Mouse (Mus musculus): Measurements from ENCODE around the gene Slit3. TPM values are rescaled to one million over a fixed set of nuclear protein-coding genes. Genes with fewer than 3 reads are reported as not detected.

Slit3 gene
- polyA plus RNA-seq, 1 experiment: 6.4 TPM

- H3K4me3 ChIP-seq (ENCODE audit: control insufficient read depth, insufficient read depth, low read length): no peak overlapping the region
- TF ChIP-seq POLR2A (IDR thresholded peaks at IDR 0.05; ENCODE audit: control insufficient read depth, extremely low read depth, insufficient read depth, low read length, poor library complexity) (no peak), CTCF (IDR thresholded peaks at IDR 0.05; ENCODE audit: borderline replicate concordance, control insufficient read depth, extremely low read depth, insufficient read depth, low read length, poor library complexity) (no peak)
- no peaks in the 10 kb centered on the region for H3K36me3 ChIP-seq (ENCODE audit: control insufficient read depth, insufficient read depth, low read length)
- H3K4me1 ChIP-seq (replicated peaks; ENCODE audit: control insufficient read depth, insufficient read depth, low read length): no peaks in the 10 kb centered on the region
- 89% methylated on average over 11 of the region's 11 CpGs for WGBS
- H3K27ac ChIP-seq (ENCODE audit: control insufficient read depth, insufficient read depth, low read length): no peak overlapping the region
- H3K27me3 ChIP-seq (ENCODE audit: control insufficient read depth, insufficient read depth, low read length): no peaks in the 10 kb centered on the region
- no peak for DNase-seq
These were observed 35.7 kb upstream of the Slit3 start for GRCm38 (mm10) chr11:35085351-35085750.

DNA sequence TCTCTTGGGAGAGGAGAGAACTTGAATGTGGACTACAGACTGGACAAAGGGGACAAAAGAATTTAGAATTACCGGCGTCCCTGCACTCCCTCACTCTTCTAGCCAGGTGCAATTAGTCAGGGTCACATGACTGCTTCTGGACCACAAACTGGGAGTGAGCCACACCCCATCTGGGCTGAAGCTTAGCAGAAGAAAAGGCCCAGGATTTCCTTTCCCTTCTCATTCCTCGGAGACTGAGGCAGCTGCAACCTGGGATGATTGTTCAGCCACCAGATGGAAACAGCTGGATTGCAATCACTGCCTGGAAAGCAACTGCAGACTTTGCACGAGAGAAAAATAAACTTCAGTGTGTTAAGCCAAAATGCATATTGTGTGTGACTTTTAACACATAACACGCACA lies 35.0 kb upstream of the Slit3 start:
- no peak for DNase-seq
- Histone ChIP-seq H3K4me3 (ENCODE audit: control insufficient read depth, insufficient read depth, low read length) (no peak overlapping the region), H3K27me3 (ENCODE audit: control insufficient read depth, insufficient read depth, low read length) (no peaks in the 10 kb centered on the region), H3K27ac (ENCODE audit: control insufficient read depth, insufficient read depth, low read length) (no peak overlapping the region), H3K36me3 (ENCODE audit: control insufficient read depth, insufficient read depth, low read length) (no peaks in the 10 kb centered on the region), H3K4me1 (replicated peaks; ENCODE audit: control insufficient read depth, insufficient read depth, low read length) (no peaks in the 10 kb centered on the region)
- 66% methylated on average over 5 of the region's 5 CpGs for WGBS
- no peak for TF ChIP-seq CTCF (IDR thresholded peaks at IDR 0.05; ENCODE audit: borderline replicate concordance, control insufficient read depth, extremely low read depth, insufficient read depth, low read length, poor library complexity)

- Histone ChIP-seq H3K4me3 (ENCODE audit: control insufficient read depth, insufficient read depth, low read length) (no peak overlapping the region), H3K27ac (ENCODE audit: control insufficient read depth, insufficient read depth, low read length) (no peak overlapping the region), H3K4me1 (replicated peaks; ENCODE audit: control insufficient read depth, insufficient read depth, low read length) (no peaks in the 10 kb centered on the region), H3K27me3 (ENCODE audit: control insufficient read depth, insufficient read depth, low read length) (no peaks in the 10 kb centered on the region), H3K36me3 (ENCODE audit: control insufficient read depth, insufficient read depth, low read length) (no peaks in the 10 kb centered on the region)
- no peak for DNase-seq
- 4% methylated on average over 2 of the region's 2 CpGs for WGBS
- TF ChIP-seq POLR2A (IDR thresholded peaks at IDR 0.05; ENCODE audit: control insufficient read depth, extremely low read depth, insufficient read depth, low read length, poor library complexity): no peak
- TF ChIP-seq CTCF (IDR thresholded peaks at IDR 0.05; ENCODE audit: borderline replicate concordance, control insufficient read depth, extremely low read depth, insufficient read depth, low read length, poor library complexity): no peak
These were observed 33.6 kb upstream of the Slit3 start for GRCm38 (mm10) chr11:35087454-35087853.

DNA sequence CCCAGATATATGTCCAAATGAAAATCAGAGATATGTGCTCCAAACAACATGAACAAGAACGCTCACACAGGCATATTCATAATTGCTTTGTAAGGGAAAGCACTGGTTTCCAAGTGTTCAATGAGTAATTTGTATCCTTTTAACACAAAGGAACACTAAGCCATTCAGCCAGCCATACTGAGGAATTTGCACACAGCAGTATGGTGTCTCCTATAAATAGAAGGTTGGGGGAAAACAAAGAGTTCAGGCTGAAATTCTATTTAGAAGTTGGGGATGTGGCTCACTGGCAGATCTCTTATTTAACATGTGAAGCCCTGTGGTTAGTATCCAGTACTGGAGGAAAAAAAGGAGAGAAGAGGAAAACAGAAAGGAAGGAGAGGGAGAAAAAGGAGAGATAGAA lies 32.9 kb upstream of the Slit3 start:
- no peaks in the 10 kb centered on the region for H3K4me1 ChIP-seq (replicated peaks; ENCODE audit: control insufficient read depth, insufficient read depth, low read length)
- H3K4me3 ChIP-seq (ENCODE audit: control insufficient read depth, insufficient read depth, low read length): no peak overlapping the region
- no peak for DNase-seq
- no peaks in the 10 kb centered on the region for H3K36me3 ChIP-seq (ENCODE audit: control insufficient read depth, insufficient read depth, low read length)
- WGBS: 88% methylated on average over 1 of the region's 1 CpGs
- H3K27ac ChIP-seq (ENCODE audit: control insufficient read depth, insufficient read depth, low read length): no peak overlapping the region
- TF ChIP-seq POLR2A (IDR thresholded peaks at IDR 0.05; ENCODE audit: control insufficient read depth, extremely low read depth, insufficient read depth, low read length, poor library complexity) (no peak), CTCF (IDR thresholded peaks at IDR 0.05; ENCODE audit: borderline replicate concordance, control insufficient read depth, extremely low read depth, insufficient read depth, low read length, poor library complexity) (no peak)
- no peaks in the 10 kb centered on the region for H3K27me3 ChIP-seq (ENCODE audit: control insufficient read depth, insufficient read depth, low read length)

GRCm38 (mm10) chr11:35090629-35091335 lies 30.2 kb upstream of the Slit3 start:
- DNase-seq: no peak
- no peak overlapping the region for H3K27ac ChIP-seq (ENCODE audit: control insufficient read depth, insufficient read depth, low read length)
- no peaks in the 10 kb centered on the region for H3K4me1 ChIP-seq (replicated peaks; ENCODE audit: control insufficient read depth, insufficient read depth, low read length)
- H3K4me3 ChIP-seq (ENCODE audit: control insufficient read depth, insufficient read depth, low read length): no peak overlapping the region
- WGBS: 51% methylated on average over 13 of the region's 13 CpGs
- no peaks in the 10 kb centered on the region for H3K36me3 ChIP-seq (ENCODE audit: control insufficient read depth, insufficient read depth, low read length)
- TF ChIP-seq POLR2A (IDR thresholded peaks at IDR 0.05; ENCODE audit: control insufficient read depth, extremely low read depth, insufficient read depth, low read length, poor library complexity) (no peak), CTCF (IDR thresholded peaks at IDR 0.05; ENCODE audit: borderline replicate concordance, control insufficient read depth, extremely low read depth, insufficient read depth, low read length, poor library complexity) (no peak)
- no peaks in the 10 kb centered on the region for H3K27me3 ChIP-seq (ENCODE audit: control insufficient read depth, insufficient read depth, low read length)

GRCm38 (mm10) chr11:35096538-35096937 lies 24.5 kb upstream of the Slit3 start:
- TF ChIP-seq CTCF (IDR thresholded peaks at IDR 0.05; ENCODE audit: borderline replicate concordance, control insufficient read depth, extremely low read depth, insufficient read depth, low read length, poor library complexity) (no peak), POLR2A (IDR thresholded peaks at IDR 0.05; ENCODE audit: control insufficient read depth, extremely low read depth, insufficient read depth, low read length, poor library complexity) (no peak)
- no peaks in the 10 kb centered on the region for H3K4me1 ChIP-seq (replicated peaks; ENCODE audit: control insufficient read depth, insufficient read depth, low read length)

DNA sequence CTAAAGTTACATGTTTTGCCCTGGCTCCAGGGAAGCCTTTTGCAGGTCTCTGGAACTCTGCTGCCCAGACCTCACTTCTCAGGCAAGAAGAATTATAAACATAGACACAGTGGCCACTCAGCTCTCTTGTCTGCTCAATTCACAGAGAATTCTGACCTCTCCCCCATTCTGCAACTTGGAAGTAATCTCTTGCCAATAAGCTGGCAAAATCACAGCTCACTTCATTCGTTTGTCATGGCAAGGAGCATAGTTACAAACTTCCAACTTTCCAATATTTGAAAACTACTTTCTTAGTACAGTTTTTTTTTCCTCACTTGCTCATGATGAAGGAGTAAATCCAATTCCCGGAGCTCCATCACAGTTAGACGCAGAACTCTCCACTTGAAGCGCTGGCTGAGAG lies 11.2 kb upstream of the Slit3 start:
- Histone ChIP-seq H3K27me3 (ENCODE audit: control insufficient read depth, insufficient read depth, low read length) (no peaks in the 10 kb centered on the region), H3K27ac (ENCODE audit: control insufficient read depth, insufficient read depth, low read length) (no peak overlapping the region), H3K36me3 (ENCODE audit: control insufficient read depth, insufficient read depth, low read length) (no peaks in the 10 kb centered on the region), H3K4me1 (replicated peaks; ENCODE audit: control insufficient read depth, insufficient read depth, low read length) (no peaks in the 10 kb centered on the region), H3K4me3 (ENCODE audit: control insufficient read depth, insufficient read depth, low read length) (no peak overlapping the region)
- TF ChIP-seq CTCF (IDR thresholded peaks at IDR 0.05; ENCODE audit: borderline replicate concordance, control insufficient read depth, extremely low read depth, insufficient read depth, low read length, poor library complexity): no peak
- TF ChIP-seq POLR2A (IDR thresholded peaks at IDR 0.05; ENCODE audit: control insufficient read depth, extremely low read depth, insufficient read depth, low read length, poor library complexity): no peak
- WGBS: 85% methylated on average over 4 of the region's 4 CpGs
- DNase-seq: no peak

More at GRCm38 (mm10) chr11:35096538-35096937, 24.5 kb upstream of the Slit3 start:
- H3K27me3 ChIP-seq (ENCODE audit: control insufficient read depth, insufficient read depth, low read length): no peaks in the 10 kb centered on the region
- H3K27ac ChIP-seq (ENCODE audit: control insufficient read depth, insufficient read depth, low read length): no peak overlapping the region
- DNase-seq: no peak
- 92% methylated on average over 5 of the region's 5 CpGs for WGBS
- H3K36me3 ChIP-seq (ENCODE audit: control insufficient read depth, insufficient read depth, low read length): no peaks in the 10 kb centered on the region
- H3K4me3 ChIP-seq (ENCODE audit: control insufficient read depth, insufficient read depth, low read length): no peak overlapping the region

Data from thymus, adult 2 months (tissue).